Mouse (Mus musculus) CH12.LX (cell line): ENCODE measurements around the gene Gm37240. TPM values are rescaled to one million over a fixed set of nuclear protein-coding genes. Genes with fewer than 3 reads are reported as not detected.
A peak's percentile ranks its signal among the peaks of the same experiment; 100 is the strongest.

ENCODE experiments used
- DNase-seq: peaks from one replicate; pipeline ENCODE4 v3.0.0-alpha.2; 2013; ENCODE audit errors: extremely low read depth
- H3K27ac ChIP-seq: 2 replicates; pipeline ENCODE4 v1.5.1; 2012; ENCODE audit warnings: low read depth, mild to moderate bottlenecking, control low read depth, moderate library complexity; ENCODE audit not compliant: insufficient read depth
- H3K27me3 ChIP-seq: replicated peaks from 2 replicates; pipeline ENCODE3; 2012; ENCODE audit warnings: inconsistent platforms
- H3K36me3 ChIP-seq, 2 experiments: replicated peaks in 1 of 2; 2 replicates each; pipeline versions ENCODE3 to v1.6.1; 2012; ENCODE audit warnings: inconsistent platforms in 1 of 2, low read length in 1 of 2, mild to moderate bottlenecking in 1 of 2, mixed read lengths in 1 of 2, moderate library complexity in 1 of 2; ENCODE audit not compliant: control insufficient read depth in 1 of 2, insufficient read depth in 1 of 2
- H3K4me1 ChIP-seq, 2 experiments: 2 replicates each; pipeline ENCODE4 v1.6.1; 2012; ENCODE audit warnings: inconsistent platforms in 1 of 2, moderate library complexity in 1 of 2; ENCODE audit not compliant: insufficient read depth in 2 of 2, control insufficient read depth in 1 of 2
- H3K4me2 ChIP-seq: 2 replicates; pipeline ENCODE4 v1.6.1; 2012; ENCODE audit warnings: low read depth, mild to moderate bottlenecking, control low read depth; ENCODE audit not compliant: poor library complexity, insufficient read depth, severe bottlenecking
- H3K4me3 ChIP-seq, 3 experiments: fragments of 150-350 bp in 1 of 3; sonication (generic) in 1 of 3; replicated peaks in 1 of 3; 2 replicates each; pipeline versions ENCODE3 to v1.5.1; 2011 to 2012; ENCODE audit warnings: low read depth in 2 of 3, low read length in 2 of 3, mild to moderate bottlenecking in 2 of 3, moderate library complexity in 2 of 3, control low read depth in 1 of 3, improper control_type of control experiment in 1 of 3, inconsistent platforms in 1 of 3, mixed read lengths in 1 of 3; ENCODE audit not compliant: poor library complexity in 1 of 3
- H3K79me2 ChIP-seq: replicated peaks from 2 replicates; pipeline ENCODE4 v1.6.1; 2012; ENCODE audit warnings: mild to moderate bottlenecking, moderate library complexity; ENCODE audit not compliant: control insufficient read depth, poor library complexity, insufficient read depth, severe bottlenecking; ENCODE audit errors: extremely low read depth
- H3K9ac ChIP-seq: 2 replicates; pipeline ENCODE4 v1.6.1; 2012; ENCODE audit warnings: low read depth, mild to moderate bottlenecking, control low read depth, moderate library complexity; ENCODE audit not compliant: insufficient read depth
- H3K9me3 ChIP-seq: replicated peaks from 2 replicates; pipeline ENCODE3; 2012; ENCODE audit warnings: low read length, inconsistent platforms, mixed read lengths
- BHLHE40 ChIP-seq: IDR thresholded peaks from 2 replicates; pipeline ENCODE4 v1.6.1; 2011; ENCODE audit warnings: mild to moderate bottlenecking, low read depth, low read length, improper control_type of control experiment
- CHD1 ChIP-seq: IDR thresholded peaks from 2 replicates; pipeline ENCODE4 v1.6.1; 2012; ENCODE audit warnings: low read depth, low read length, improper control_type of control experiment, inconsistent platforms
- CHD2 ChIP-seq: IDR thresholded peaks from 2 replicates; pipeline ENCODE4 v1.6.1; 2011; ENCODE audit warnings: low read length, improper control_type of control experiment
- CTCF ChIP-seq, 2 experiments: IDR thresholded peaks in 1 of 2; conservative IDR thresholded peaks in 1 of 2; 2 replicates each; pipeline ENCODE4 v1.5.1; 2011 to 2012; ENCODE audit warnings: low read depth in 2 of 2, low read length in 2 of 2, improper control_type of control experiment in 1 of 2, inconsistent platforms in 1 of 2, mild to moderate bottlenecking in 1 of 2, moderate library complexity in 1 of 2
- E2F4 ChIP-seq: IDR thresholded peaks from 2 replicates; pipeline ENCODE4 v1.6.1; 2011; ENCODE audit warnings: low read depth, low read length, improper control_type of control experiment; ENCODE audit not compliant: insufficient replicate concordance
- ELF1 ChIP-seq: IDR thresholded peaks from 2 replicates; pipeline ENCODE4 v1.6.1; 2014; ENCODE audit warnings: low read depth, mild to moderate bottlenecking, inconsistent platforms, low read length, improper control_type of control experiment
- EP300 ChIP-seq: IDR thresholded peaks from 2 replicates; pipeline ENCODE4 v1.6.1; 2011; ENCODE audit warnings: low read length, improper control_type of control experiment
- ETS1 ChIP-seq: conservative IDR thresholded peaks from 2 replicates; pipeline ENCODE4 v1.6.1; 2012; ENCODE audit warnings: low read depth, mild to moderate bottlenecking, inconsistent platforms, low read length, improper control_type of control experiment, moderate library complexity
- GABPA ChIP-seq: IDR thresholded peaks from 2 replicates; pipeline ENCODE4 v1.6.1; 2012; ENCODE audit warnings: low read depth, low read length, improper control_type of control experiment, inconsistent platforms; ENCODE audit not compliant: insufficient replicate concordance
- HCFC1 ChIP-seq: IDR thresholded peaks from 2 replicates; pipeline ENCODE4 v1.6.1; 2012; ENCODE audit warnings: low read depth, mild to moderate bottlenecking, inconsistent platforms, low read length, improper control_type of control experiment
- IRF4 ChIP-seq: IDR thresholded peaks from 2 replicates; pipeline ENCODE4 v1.6.1; 2014; ENCODE audit warnings: low read depth, mild to moderate bottlenecking, inconsistent platforms, low read length, improper control_type of control experiment
- JUN ChIP-seq: IDR thresholded peaks from 2 replicates; pipeline ENCODE4 v1.6.1; 2011; ENCODE audit warnings: low read depth, mild to moderate bottlenecking, low read length, improper control_type of control experiment, moderate library complexity; ENCODE audit not compliant: insufficient read depth
- JUND ChIP-seq: conservative IDR thresholded peaks from 2 replicates; pipeline ENCODE4 v1.6.1; 2011; ENCODE audit warnings: low read depth, low read length, improper control_type of control experiment
- KAT2A ChIP-seq: IDR thresholded peaks from 2 replicates; pipeline ENCODE4 v1.6.1; 2012; ENCODE audit warnings: low read length, improper control_type of control experiment, inconsistent platforms; ENCODE audit not compliant: insufficient replicate concordance
- MAFK ChIP-seq: IDR thresholded peaks from 2 replicates; pipeline ENCODE4 v1.6.1; 2011; ENCODE audit warnings: low read length, improper control_type of control experiment; ENCODE audit not compliant: insufficient replicate concordance
- MAX ChIP-seq: IDR thresholded peaks from 2 replicates; pipeline ENCODE4 v1.6.1; 2011; ENCODE audit warnings: low read length, improper control_type of control experiment
- MAZ ChIP-seq: IDR thresholded peaks from 2 replicates; pipeline ENCODE4 v1.6.1; 2012; ENCODE audit warnings: low read depth, mild to moderate bottlenecking, inconsistent platforms, low read length, improper control_type of control experiment, moderate library complexity
- MEF2A ChIP-seq: IDR thresholded peaks from 2 replicates; pipeline ENCODE4 v1.6.1; 2014; ENCODE audit warnings: low read depth, mild to moderate bottlenecking, inconsistent platforms, low read length, improper control_type of control experiment, borderline replicate concordance
- MXI1 ChIP-seq: IDR thresholded peaks from 2 replicates; pipeline ENCODE4 v1.6.1; 2011; ENCODE audit warnings: mild to moderate bottlenecking, low read depth, low read length, improper control_type of control experiment
- MYC ChIP-seq: IDR thresholded peaks from 2 replicates; pipeline ENCODE4 v1.6.1; 2011; ENCODE audit warnings: low read depth, mild to moderate bottlenecking, improper control_type of control experiment, low read length
- NELFE ChIP-seq: IDR thresholded peaks from 2 replicates; pipeline ENCODE4 v1.6.1; 2011; ENCODE audit warnings: low read depth, low read length, improper control_type of control experiment
- NRF1 ChIP-seq: IDR thresholded peaks from 2 replicates; pipeline ENCODE4 v1.6.1; 2014; ENCODE audit warnings: low read depth, mild to moderate bottlenecking, inconsistent platforms, low read length, improper control_type of control experiment, moderate library complexity
- PAX5 ChIP-seq: IDR thresholded peaks from 2 replicates; pipeline ENCODE4 v1.6.1; 2012; ENCODE audit warnings: low read length, inconsistent platforms, mixed read lengths
- POLR2A ChIP-seq: IDR thresholded peaks from 2 replicates; pipeline ENCODE4 v1.6.1; 2011; ENCODE audit warnings: low read depth, mild to moderate bottlenecking, improper control_type of control experiment, low read length
- POLR2AphosphoS2 ChIP-seq: IDR thresholded peaks from 2 replicates; pipeline ENCODE4 v1.6.1; 2011; ENCODE audit warnings: low read depth, low read length, improper control_type of control experiment
- RAD21 ChIP-seq: IDR thresholded peaks from 2 replicates; pipeline ENCODE4 v1.6.1; 2011; ENCODE audit warnings: low read depth, mild to moderate bottlenecking, low read length, improper control_type of control experiment, moderate library complexity
- RCOR1 ChIP-seq: conservative IDR thresholded peaks from 2 replicates; pipeline ENCODE4 v1.6.1; 2012; ENCODE audit warnings: low read depth, mild to moderate bottlenecking, inconsistent platforms, low read length, improper control_type of control experiment
- SIN3A ChIP-seq: IDR thresholded peaks from 2 replicates; pipeline ENCODE4 v1.6.1; 2012; ENCODE audit warnings: low read length, improper control_type of control experiment, inconsistent platforms
- SMC3 ChIP-seq: IDR thresholded peaks from 2 replicates; pipeline ENCODE4 v1.6.1; 2011; ENCODE audit warnings: low read depth, low read length, improper control_type of control experiment
- TBP ChIP-seq: conservative IDR thresholded peaks from 2 replicates; pipeline ENCODE4 v1.6.1; 2011; ENCODE audit warnings: low read depth, low read length, improper control_type of control experiment
- TCF12 ChIP-seq: IDR thresholded peaks from 2 replicates; pipeline ENCODE4 v1.6.1; 2014; ENCODE audit warnings: low read depth, mild to moderate bottlenecking, inconsistent platforms, low read length, improper control_type of control experiment
- UBTF ChIP-seq: IDR thresholded peaks from 2 replicates; pipeline ENCODE4 v1.6.1; 2012; ENCODE audit warnings: low read depth, mild to moderate bottlenecking, inconsistent platforms, low read length, improper control_type of control experiment, moderate library complexity
- USF1 ChIP-seq: IDR thresholded peaks from 2 replicates; pipeline ENCODE4 v1.6.1; 2014; ENCODE audit warnings: low read depth, mild to moderate bottlenecking, inconsistent platforms, low read length, improper control_type of control experiment
- USF2 ChIP-seq: conservative IDR thresholded peaks from 2 replicates; pipeline ENCODE4 v1.6.1; 2011; ENCODE audit warnings: low read depth, low read length, improper control_type of control experiment
- ZC3H11A ChIP-seq: IDR thresholded peaks from 2 replicates; pipeline ENCODE4 v1.6.1; 2012; ENCODE audit warnings: low read depth, mild to moderate bottlenecking, inconsistent platforms, low read length, improper control_type of control experiment
- ZKSCAN1 ChIP-seq: IDR thresholded peaks from 2 replicates; pipeline ENCODE4 v1.6.1; 2012; ENCODE audit warnings: low read depth, inconsistent platforms, low read length, improper control_type of control experiment, borderline replicate concordance
- ZMIZ1 ChIP-seq: IDR thresholded peaks from 2 replicates; pipeline ENCODE4 v1.6.1; 2012; ENCODE audit warnings: low read depth, mild to moderate bottlenecking, inconsistent platforms, low read length, improper control_type of control experiment
- ZNF384 ChIP-seq: IDR thresholded peaks from 2 replicates; pipeline ENCODE4 v1.6.1; 2012; ENCODE audit warnings: low read depth, low read length, improper control_type of control experiment, inconsistent platforms
- dilution Hi-C: fragments of 300-500 bp; cut with MboI; formaldehyde crosslinking; loops from 2 replicates; pipeline ENCODE4 v1.14.3; 2020; ENCODE audit warnings: low sequenced_read_pairs; ENCODE audit not compliant: extremely low pct_unique_long_range_greater_than_20kb, extremely low pct_ligation_motif_present
- in situ Hi-C: fragments of 300-500 bp; cut with MboI; formaldehyde crosslinking; loops from 3 replicates; pipeline ENCODE4 v1.14.3; 2019; ENCODE audit warnings: low sequenced_read_pairs, low pct_ligation_motif_present, low pct_unique_long_range_greater_than_20kb, mixed read lengths
- polyA plus RNA-seq: library from polyadenylated mRNA; unstranded; fragments of >175 nt; gene quantifications from 2 replicates; pipeline ENCODE4 v1.2.1, GENCODE M21; 2012; ENCODE audit warnings: low read depth; ENCODE audit not compliant: insufficient read length
- total RNA-seq, 2 experiments: library from RNA; depleted of rRNA; stranded (reverse); fragments of 300-350 nt in 1 of 2; fragments of >200 nt in 1 of 2; gene quantifications; 2 replicates each; pipeline ENCODE4 v1.2.3; 2012 to 2014

Gene Gm37240
- total and polyA plus RNA-seq, 3 experiments, result 0.08 to 0.19 (median 0.14) TPM

DNA sequence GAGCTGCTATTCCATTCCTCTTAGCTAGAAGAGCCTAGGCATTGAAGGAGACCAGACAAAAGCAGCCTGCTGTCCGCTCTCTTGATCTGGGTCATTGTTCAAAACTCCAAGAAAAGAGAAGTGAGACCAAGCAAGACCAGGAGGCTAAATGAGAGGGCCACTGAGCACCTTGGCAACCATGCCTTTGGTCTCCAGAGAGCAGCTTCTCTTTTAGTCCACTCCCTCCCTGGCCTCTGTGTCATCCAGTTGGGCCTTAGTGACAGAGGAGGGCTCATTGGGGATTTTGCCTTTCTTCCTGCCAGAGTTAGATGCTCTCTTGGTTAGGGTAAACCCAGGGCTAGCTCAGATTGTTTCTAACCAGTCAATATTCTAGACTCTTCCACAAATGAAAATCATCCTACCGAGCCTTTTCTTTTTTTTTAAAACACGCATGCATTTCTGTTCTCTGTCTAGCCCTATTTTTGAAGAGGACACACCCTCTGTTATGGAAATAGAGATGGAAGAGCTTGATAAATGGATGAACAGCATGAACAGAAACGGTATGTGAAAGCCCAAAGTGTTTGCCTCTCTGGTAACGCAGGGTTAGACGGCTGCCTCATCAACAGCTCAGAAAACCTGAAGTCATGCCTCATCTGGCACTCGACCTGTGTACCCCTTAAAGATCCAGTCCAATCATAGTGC lies 1197.1 kb downstream of the Gm37240 start:
- peak; percentile 85 for DNase-seq
- Histone ChIP-seq H3K9ac (peak overlapping the region; percentile 53), H3K4me2 (peak overlapping the region; percentile 88), H3K79me2 (peaks cover 6% of the 10 kb centered on the region; the same call in 1 of the 2 replicates), H3K27me3 (no peaks in the 10 kb centered on the region), H3K9me3 (no peaks in the 10 kb centered on the region), H3K27ac (peak overlapping the region; percentile 96), H3K36me3 (peaks cover 53 to 64% of the 10 kb centered on the region in 2 experiments), H3K4me3 (peak overlapping the region; percentile 19 to 40 (median 32)), H3K4me1 (peaks cover 42 to 72% of the 10 kb centered on the region in 2 experiments)
- peak; percentile 81; the same call in 1 of the 2 replicates for TF ChIP-seq UBTF
- peak; percentile 87 for TF ChIP-seq MXI1
- TF ChIP-seq NRF1, result no peak
- TF ChIP-seq CTCF (conservative IDR thresholded peaks at IDR 0.05 in 1 of 2, IDR thresholded peaks at IDR 0.05 in 1 of 2; ENCODE audit: low read depth in 2 of 2, low read length in 2 of 2), result no peak
- TF ChIP-seq ETS1, result peak; percentile 24; the same call in 1 of the 2 replicates
- peak; percentile 76 for TF ChIP-seq SIN3A
- no peak for TF ChIP-seq USF1
- TF ChIP-seq SMC3, result peak; percentile 10; the same call in 1 of the 2 replicates
- peak; percentile 79 for TF ChIP-seq TBP
- TF ChIP-seq PAX5, result no peak
- TF ChIP-seq IRF4, result peak; percentile 92
- TF ChIP-seq HCFC1, result no peak
- TF ChIP-seq MEF2A, result no peak; the same call in none of the 2 replicates
- no peak for TF ChIP-seq MAFK
- TF ChIP-seq MAZ, result no peak
- TF ChIP-seq E2F4, result no peak
- peak; percentile 27; the same call in 1 of the 2 replicates for TF ChIP-seq POLR2AphosphoS2
- no peak for TF ChIP-seq NELFE
- TF ChIP-seq ZNF384, result peak; percentile 46; the same call in 1 of the 2 replicates
- TF ChIP-seq GABPA, result no peak
- TF ChIP-seq EP300, result peak; percentile 77
- TF ChIP-seq ZKSCAN1, result no peak
- TF ChIP-seq CHD1, result peak; percentile 84; the same call in 1 of the 2 replicates
- peak; percentile 46; the same call in 1 of the 2 replicates for TF ChIP-seq MAX
- TF ChIP-seq ELF1, result no peak
- TF ChIP-seq RCOR1, result 0 out of 2 replicates have a peak, but pooled peaks have one; percentile 69
- peak; percentile 41; the same call in 1 of the 2 replicates for TF ChIP-seq CHD2
- TF ChIP-seq KAT2A, result 0 out of 2 replicates have a peak, but pooled peaks have one; percentile 28
- TF ChIP-seq MYC, result peak; percentile 63
- TF ChIP-seq POLR2A, result peak; percentile 45
- no peak for TF ChIP-seq USF2
- no peak; the same call in none of the 2 replicates for TF ChIP-seq RAD21
- no peak; the same call in 1 of the 2 replicates for TF ChIP-seq ZMIZ1
- 0 out of 2 replicates have a peak, but pooled peaks have one; percentile 10 for TF ChIP-seq JUND
- 0 out of 2 replicates have a peak, but pooled peaks have one; percentile 13 for TF ChIP-seq BHLHE40
- peak; percentile 51 for TF ChIP-seq TCF12
- TF ChIP-seq ZC3H11A, result no peak
- no peak for TF ChIP-seq JUN
- dilution Hi-C loops, result no loop called here
- in situ Hi-C loops, result loop anchor here (10.0 kb wide), 1 partner anchor 125 kb away; the partner anchor contains the start of gene Fbxw7
